Mouse (Mus musculus) right cerebral cortex, adult 2 months (tissue): ENCODE measurements at regions not wholly inside any gene's neighbourhood (a gene's known extent, or its start where the extent isn't known, plus 50 kb on each side); places are given as distances from the start of the nearest gene placed in this dataset.
A peak's percentile ranks its signal among the peaks of the same experiment; 100 is the strongest.

Source experiments
- DNase-seq, 2 experiments: peaks; one replicate each; pipeline ENCODE4 v3.0.0; 2021 to 2022; ENCODE audit warnings: low spot score in 2 of 2

GRCm38 (mm10) chrX:139392777-139393176 is 59.3 kb downstream of the Trap1a start:
- peak; percentile 18 to 34 for DNase-seq

- DNase-seq: peak; percentile 74 to 78
Observed at GRCm38 (mm10) chrX:139416701-139417100, 63.5 kb upstream of the D330045A20Rik start.

GRCm38 (mm10) chrX:139419867-139420266 is 60.3 kb upstream of the D330045A20Rik start:
- no peak for DNase-seq

- DNase-seq: no peak
Observed at GRCm38 (mm10) chrX:139424307-139424706, 55.9 kb upstream of the D330045A20Rik start.
